Mouse (Mus musculus): ENCODE results near the gene 4930402F06Rik. TPM values are rescaled to one million over a fixed set of nuclear protein-coding genes. Genes with fewer than 3 reads are reported as not detected.

4930402F06Rik gene
- total RNA-seq, 1 experiment, result not detected

- Histone ChIP-seq H3K9ac (ENCODE audit: insufficient read depth, low read depth, low read length, poor library complexity, severe bottlenecking) (no peak overlapping the region), H3K27ac (ENCODE audit: insufficient read depth, low read depth, low read length, poor library complexity, severe bottlenecking) (no peak overlapping the region; the same call in 1 of the 2 replicates), H3K4me1 (ENCODE audit: control insufficient read depth in 2 of 2, insufficient read depth in 2 of 2, low read length in 2 of 2, poor library complexity in 1 of 2) (peaks cover 6 to 8% of the 10 kb centered on the region in 2 experiments; a peak in 3 of 4 replicates), H3K36me3 (ENCODE audit: control insufficient read depth, insufficient read depth, low read length, poor library complexity, severe bottlenecking) (peaks cover 2% of the 10 kb centered on the region; the same call in 1 of the 2 replicates), H3K4me3 (ENCODE audit: insufficient read depth in 1 of 2, low read depth in 1 of 2, low read length in 2 of 2, poor library complexity in 1 of 2, severe bottlenecking in 1 of 2) (no peak overlapping the region), H3K9me3 (ENCODE audit: control insufficient read depth, insufficient read depth, low read depth, low read length) (no peaks in the 10 kb centered on the region)
- in situ Hi-C loops (cut with MboI; ENCODE audit: low sequenced_read_pairs in 2 of 2, unreplicated experiment in 2 of 2), result no loop called here
- DNase-seq (ENCODE audit: low read depth, low spot score), result no peak
- no peak for TF ChIP-seq HCFC1 (IDR thresholded peaks at IDR 0.05; ENCODE audit: borderline replicate concordance, insufficient read depth, low read length)
- TF ChIP-seq MAFK (IDR thresholded peaks at IDR 0.05; ENCODE audit: insufficient read depth, low read depth, low read length), result no peak
- no peak for TF ChIP-seq CHD2 (IDR thresholded peaks at IDR 0.05; ENCODE audit: low read depth, low read length)
- no peak for TF ChIP-seq ZC3H11A (IDR thresholded peaks at IDR 0.05; ENCODE audit: borderline replicate concordance, low read depth, low read length)
- no peak for TF ChIP-seq ZNF384 (IDR thresholded peaks at IDR 0.05; ENCODE audit: low read depth, low read length)
Observed at GRCm38 (mm10) chr2:35440480-35440879, 43.5 kb upstream of the 4930402F06Rik start.

GRCm38 (mm10) chr2:35437796-35438195, 40.8 kb upstream of the 4930402F06Rik start:
- Histone ChIP-seq H3K36me3 (ENCODE audit: control insufficient read depth, insufficient read depth, low read length, poor library complexity, severe bottlenecking) (peaks cover 5% of the 10 kb centered on the region; the same call in 1 of the 2 replicates), H3K27ac (ENCODE audit: insufficient read depth, low read depth, low read length, poor library complexity, severe bottlenecking) (no peak overlapping the region), H3K9ac (ENCODE audit: insufficient read depth, low read depth, low read length, poor library complexity, severe bottlenecking) (no peak overlapping the region), H3K4me3 (ENCODE audit: insufficient read depth in 1 of 2, low read depth in 1 of 2, low read length in 2 of 2, poor library complexity in 1 of 2, severe bottlenecking in 1 of 2) (no peak overlapping the region), H3K4me1 (ENCODE audit: control insufficient read depth in 2 of 2, insufficient read depth in 2 of 2, low read length in 2 of 2, poor library complexity in 1 of 2) (peaks cover 0 to 7% of the 10 kb centered on the region in 2 experiments; a peak in 2 of 4 replicates), H3K9me3 (ENCODE audit: control insufficient read depth, insufficient read depth, low read depth, low read length) (no peaks in the 10 kb centered on the region)
- in situ Hi-C loops (cut with MboI; ENCODE audit: low sequenced_read_pairs in 2 of 2, unreplicated experiment in 2 of 2), result no loop called here
- TF ChIP-seq ZNF384 (IDR thresholded peaks at IDR 0.05; ENCODE audit: low read depth, low read length), result no peak
- TF ChIP-seq MAFK (IDR thresholded peaks at IDR 0.05; ENCODE audit: insufficient read depth, low read depth, low read length), result no peak
- no peak for TF ChIP-seq HCFC1 (IDR thresholded peaks at IDR 0.05; ENCODE audit: borderline replicate concordance, insufficient read depth, low read length)
- no peak for TF ChIP-seq ZC3H11A (IDR thresholded peaks at IDR 0.05; ENCODE audit: borderline replicate concordance, low read depth, low read length)
- no peak for TF ChIP-seq CHD2 (IDR thresholded peaks at IDR 0.05; ENCODE audit: low read depth, low read length)
- no peak for DNase-seq (ENCODE audit: low read depth, low spot score)

- H3K9ac ChIP-seq (ENCODE audit: insufficient read depth, low read depth, low read length, poor library complexity, severe bottlenecking), result no peak overlapping the region
- no peak for DNase-seq (ENCODE audit: low read depth, low spot score)
- peaks cover 6% of the 10 kb centered on the region; the same call in 1 of the 2 replicates for H3K36me3 ChIP-seq (ENCODE audit: control insufficient read depth, insufficient read depth, low read length, poor library complexity, severe bottlenecking)
- H3K9me3 ChIP-seq (ENCODE audit: control insufficient read depth, insufficient read depth, low read depth, low read length), result no peaks in the 10 kb centered on the region
- TF ChIP-seq HCFC1 (IDR thresholded peaks at IDR 0.05; ENCODE audit: borderline replicate concordance, insufficient read depth, low read length) (no peak), ZC3H11A (IDR thresholded peaks at IDR 0.05; ENCODE audit: borderline replicate concordance, low read depth, low read length) (no peak), MAFK (IDR thresholded peaks at IDR 0.05; ENCODE audit: insufficient read depth, low read depth, low read length) (no peak), CHD2 (IDR thresholded peaks at IDR 0.05; ENCODE audit: low read depth, low read length) (no peak), ZNF384 (IDR thresholded peaks at IDR 0.05; ENCODE audit: low read depth, low read length) (no peak)
- H3K4me3 ChIP-seq (ENCODE audit: insufficient read depth in 1 of 2, low read depth in 1 of 2, low read length in 2 of 2, poor library complexity in 1 of 2, severe bottlenecking in 1 of 2), result no peak overlapping the region
- H3K4me1 ChIP-seq (ENCODE audit: control insufficient read depth in 2 of 2, insufficient read depth in 2 of 2, low read length in 2 of 2, poor library complexity in 1 of 2), result peaks cover 0 to 7% of the 10 kb centered on the region in 2 experiments; a peak in 2 of 4 replicates
- in situ Hi-C loops (cut with MboI; ENCODE audit: low sequenced_read_pairs in 2 of 2, unreplicated experiment in 2 of 2), result no loop called here
- no peak overlapping the region for H3K27ac ChIP-seq (ENCODE audit: insufficient read depth, low read depth, low read length, poor library complexity, severe bottlenecking)
Observed at GRCm38 (mm10) chr2:35434576-35435123, 37.7 kb upstream of the 4930402F06Rik start.

GRCm38 (mm10) chr2:35433428-35433827, 36.5 kb upstream of the 4930402F06Rik start:
- in situ Hi-C loops (cut with MboI; ENCODE audit: low sequenced_read_pairs in 2 of 2, unreplicated experiment in 2 of 2), result no loop called here
- peaks cover 0 to 7% of the 10 kb centered on the region in 2 experiments; a peak in 2 of 4 replicates for H3K4me1 ChIP-seq (ENCODE audit: control insufficient read depth in 2 of 2, insufficient read depth in 2 of 2, low read length in 2 of 2, poor library complexity in 1 of 2)

More at GRCm38 (mm10) chr2:35433428-35433827, 36.5 kb upstream of the 4930402F06Rik start:
- Histone ChIP-seq H3K27ac (ENCODE audit: insufficient read depth, low read depth, low read length, poor library complexity, severe bottlenecking) (no peak overlapping the region), H3K9ac (ENCODE audit: insufficient read depth, low read depth, low read length, poor library complexity, severe bottlenecking) (no peak overlapping the region), H3K9me3 (ENCODE audit: control insufficient read depth, insufficient read depth, low read depth, low read length) (no peaks in the 10 kb centered on the region), H3K4me3 (ENCODE audit: insufficient read depth in 1 of 2, low read depth in 1 of 2, low read length in 2 of 2, poor library complexity in 1 of 2, severe bottlenecking in 1 of 2) (no peak overlapping the region), H3K36me3 (ENCODE audit: control insufficient read depth, insufficient read depth, low read length, poor library complexity, severe bottlenecking) (peaks cover 6% of the 10 kb centered on the region)
- TF ChIP-seq ZNF384 (IDR thresholded peaks at IDR 0.05; ENCODE audit: low read depth, low read length), result no peak
- no peak for TF ChIP-seq ZC3H11A (IDR thresholded peaks at IDR 0.05; ENCODE audit: borderline replicate concordance, low read depth, low read length)
- TF ChIP-seq MAFK (IDR thresholded peaks at IDR 0.05; ENCODE audit: insufficient read depth, low read depth, low read length), result no peak
- TF ChIP-seq CHD2 (IDR thresholded peaks at IDR 0.05; ENCODE audit: low read depth, low read length), result no peak
- TF ChIP-seq HCFC1 (IDR thresholded peaks at IDR 0.05; ENCODE audit: borderline replicate concordance, insufficient read depth, low read length), result no peak
- DNase-seq (ENCODE audit: low read depth, low spot score), result no peak

Data from ES-E14 (cell line).